Mouse (Mus musculus): Measurements from ENCODE around the gene Evi2b. TPM values are rescaled to one million over a fixed set of nuclear protein-coding genes. Genes with fewer than 3 reads are reported as not detected.
A peak's percentile ranks its signal among the peaks of the same experiment; 100 is the strongest.

The Evi2b gene
- total RNA-seq, 2 experiments from 2014 or later = 3.6 to 3.7 TPM

DNA sequence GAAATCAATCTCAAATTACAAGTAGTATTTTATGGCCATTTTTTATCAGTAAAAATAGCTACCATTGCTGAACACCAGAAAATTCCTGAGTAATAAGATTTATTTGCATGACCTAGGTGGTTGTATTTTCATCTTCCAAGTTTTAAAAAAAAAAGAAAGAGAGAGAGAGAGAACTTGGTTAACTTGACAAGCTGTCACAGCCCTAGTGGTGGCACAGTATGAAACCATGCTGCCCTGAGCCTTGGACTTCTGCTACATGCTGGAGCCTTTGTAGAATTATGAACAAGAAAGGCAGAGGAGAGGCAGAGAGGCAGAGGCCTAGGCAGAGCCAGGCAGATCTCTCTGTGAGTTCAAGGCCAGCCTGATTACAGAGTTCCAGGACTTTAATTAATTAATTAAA lies 1.6 kb downstream of the Evi2b start:
- no peak for DNase-seq

DNA sequence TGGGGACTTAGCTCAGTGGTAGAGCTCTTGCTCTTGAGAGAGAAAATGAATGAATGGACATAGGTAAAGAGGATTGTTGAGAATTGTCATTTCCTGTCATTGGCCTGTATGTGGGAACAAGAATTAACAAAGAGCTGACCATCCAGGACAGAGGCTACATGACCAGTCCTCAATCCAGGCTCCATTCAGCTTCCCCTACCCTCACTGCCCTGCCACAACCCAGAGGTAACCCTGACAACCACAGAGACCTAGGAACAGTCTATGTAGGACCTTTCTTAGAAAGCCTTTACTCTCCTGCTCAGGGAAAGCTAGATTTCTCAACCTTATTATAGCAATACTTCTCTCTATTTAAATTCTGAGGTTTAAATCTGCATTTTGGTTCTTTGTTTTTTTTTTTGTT lies 2.8 kb downstream of the Evi2b start:
- DNase-seq = no peak

DNA sequence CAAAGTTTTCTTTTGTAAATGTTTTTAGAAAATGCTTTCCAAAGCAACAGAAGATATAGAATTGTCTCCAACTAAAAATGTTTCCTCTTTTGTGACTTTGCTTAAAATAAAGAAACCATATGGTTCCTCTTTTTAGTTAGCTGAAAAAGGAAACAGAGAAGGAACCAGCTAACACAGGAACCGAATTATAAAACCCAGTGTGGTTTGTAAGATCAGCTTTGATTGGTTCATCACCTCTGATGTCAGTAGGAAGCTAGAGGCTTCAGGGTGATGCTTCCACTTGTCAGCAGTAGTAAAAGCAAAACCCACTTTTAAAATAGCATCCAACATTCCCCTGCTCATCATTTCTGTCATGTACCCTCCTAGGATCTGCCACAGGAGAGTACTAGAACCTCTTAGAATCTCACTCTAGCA lies 3.7 kb downstream of the Evi2b start:
- no peak for DNase-seq

DNA sequence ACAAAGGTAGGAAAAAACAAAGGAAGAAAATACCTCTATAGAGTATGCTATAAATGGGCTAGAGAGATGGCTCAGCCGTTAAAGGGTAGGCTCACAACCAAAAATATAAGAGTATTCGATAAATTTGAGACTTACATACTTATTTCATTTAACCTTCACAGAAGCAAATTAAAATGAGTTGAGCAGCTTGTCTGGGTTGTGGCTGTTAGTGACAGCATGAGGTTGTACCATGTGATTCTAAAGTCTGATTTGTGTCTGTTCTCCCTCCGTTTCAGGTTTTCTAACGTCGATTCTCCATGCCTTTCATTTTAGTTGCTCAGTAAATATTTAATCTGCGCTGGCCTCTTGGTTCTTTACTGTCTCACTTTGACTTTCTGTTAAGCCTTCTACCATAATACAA lies 4.3 kb downstream of the Evi2b start:
- no peak for DNase-seq

DNA sequence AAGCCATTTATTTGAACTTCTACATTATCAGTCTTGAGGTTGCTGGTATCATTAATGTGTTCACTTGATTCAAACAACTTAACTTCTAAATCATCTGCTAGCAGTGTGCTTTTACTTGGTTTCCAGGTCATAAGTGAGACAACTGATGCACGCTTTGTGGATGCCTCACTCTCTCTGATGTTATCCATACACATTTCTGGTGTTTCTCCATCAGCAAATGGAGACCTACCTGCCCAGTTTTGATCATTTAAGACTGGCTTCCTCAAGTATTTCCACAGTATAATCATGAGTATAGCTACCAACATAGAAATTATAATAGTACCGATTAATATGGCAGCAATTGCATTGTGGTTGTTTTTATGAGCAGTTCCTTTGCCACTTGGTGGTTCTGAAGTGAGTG lies 7.8 kb downstream of the Evi2b start:
- DNase-seq = no peak

DNA sequence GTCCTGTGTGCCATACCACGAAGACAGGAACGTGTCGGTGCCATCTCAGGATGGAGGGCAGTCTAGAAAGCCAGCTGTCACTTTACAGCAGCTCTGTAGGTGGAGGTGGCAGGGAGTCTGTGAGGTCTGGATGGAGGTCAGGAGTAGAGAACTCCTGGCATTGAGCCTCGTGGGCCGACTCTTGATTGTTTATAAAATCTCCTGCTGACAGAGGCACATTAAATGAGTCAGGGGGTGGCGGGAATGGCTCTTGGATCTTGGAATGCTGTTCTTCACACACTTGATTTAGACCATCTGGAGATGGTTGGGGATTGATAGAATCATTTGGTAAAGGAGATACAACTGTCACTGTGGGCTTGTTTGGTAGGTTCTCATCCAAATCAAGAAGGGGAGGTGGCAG lies 8.2 kb downstream of the Evi2b start:
- DNase-seq = no peak

DNA sequence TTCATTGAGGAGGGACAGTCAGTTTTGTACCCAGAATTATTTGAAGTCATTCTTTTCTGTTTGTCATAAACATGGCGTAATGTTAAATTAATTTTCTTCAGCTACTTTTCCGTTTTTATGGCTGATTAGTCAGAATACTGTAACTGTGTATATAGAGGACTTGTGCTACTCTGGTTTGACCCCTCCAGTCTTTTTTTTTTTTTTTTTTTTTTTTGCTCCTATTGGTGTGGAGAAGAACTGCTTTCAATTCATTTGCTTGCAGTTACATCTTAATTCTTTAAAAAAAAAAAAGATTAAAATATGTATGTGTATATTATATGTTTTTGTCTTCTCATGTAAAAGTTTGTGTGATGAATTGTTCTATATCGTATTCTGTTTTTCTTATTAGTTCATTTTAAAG lies 11.6 kb downstream of the Evi2b start:
- DNase-seq = no peak

DNA sequence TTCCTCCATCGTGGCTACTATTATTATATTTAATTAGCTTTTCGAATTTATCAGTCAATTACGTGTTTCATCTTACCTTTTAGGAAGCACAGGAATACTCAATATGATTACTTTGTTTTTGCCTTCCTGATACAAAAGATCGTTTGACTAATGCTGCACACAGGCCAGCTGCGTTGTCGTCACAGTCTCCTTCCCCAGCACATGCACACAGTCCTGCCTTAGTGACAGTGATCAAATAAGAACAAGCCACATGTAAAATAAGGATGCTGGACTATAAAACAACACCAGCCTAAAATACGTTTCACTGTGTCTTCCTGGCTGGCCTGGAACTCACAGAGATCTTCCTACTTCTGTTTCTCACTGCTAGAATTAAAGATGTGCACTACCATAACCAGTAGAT lies 19.1 kb downstream of the Evi2b start:
- no peak for DNase-seq

DNA sequence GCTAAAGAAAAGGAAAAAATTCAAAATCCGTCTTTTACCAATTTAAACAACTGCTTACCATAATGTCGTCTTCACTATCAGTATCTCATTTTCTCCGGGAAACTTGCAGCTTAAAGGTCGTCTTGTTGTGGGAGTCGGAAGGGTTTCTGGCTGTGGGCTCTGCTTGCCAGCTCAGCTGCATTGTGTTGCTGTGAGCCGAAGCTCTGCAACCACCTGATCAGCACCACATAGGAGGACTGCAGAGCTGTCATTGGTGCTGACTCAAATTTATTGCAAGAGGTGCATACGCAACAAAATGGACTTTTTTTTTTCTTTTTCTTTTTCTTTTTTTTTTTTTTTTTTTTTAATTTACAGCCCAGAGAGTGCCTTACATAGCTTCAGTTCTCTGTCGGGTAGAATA lies 19.7 kb downstream of the Evi2b start, which contains the start of gene Omg:
Omg (minus strand) TSS at position 240 of the 400 bp plus-strand sequence.
- peak; percentile 22 for DNase-seq

DNA sequence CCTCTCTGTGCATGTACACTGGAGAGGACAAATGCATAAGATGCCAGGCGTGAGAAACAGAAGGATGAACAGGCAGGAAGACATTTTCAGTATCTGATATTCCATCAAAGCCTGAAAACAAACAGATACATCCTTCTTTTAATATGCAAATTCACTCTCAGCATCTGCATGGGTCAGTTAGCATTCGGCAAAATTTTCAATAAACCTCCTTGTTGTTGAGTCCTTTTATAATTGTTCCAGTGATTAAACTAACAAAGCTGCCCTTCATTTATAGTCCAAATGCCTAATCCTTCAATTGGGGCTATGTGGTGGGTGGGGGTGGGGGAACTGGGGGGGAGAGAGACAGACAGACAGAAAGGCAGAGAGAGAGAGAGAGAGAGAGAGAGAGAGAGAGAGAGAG lies 20.6 kb downstream of the Evi2b start:
- no peak for DNase-seq

DNA sequence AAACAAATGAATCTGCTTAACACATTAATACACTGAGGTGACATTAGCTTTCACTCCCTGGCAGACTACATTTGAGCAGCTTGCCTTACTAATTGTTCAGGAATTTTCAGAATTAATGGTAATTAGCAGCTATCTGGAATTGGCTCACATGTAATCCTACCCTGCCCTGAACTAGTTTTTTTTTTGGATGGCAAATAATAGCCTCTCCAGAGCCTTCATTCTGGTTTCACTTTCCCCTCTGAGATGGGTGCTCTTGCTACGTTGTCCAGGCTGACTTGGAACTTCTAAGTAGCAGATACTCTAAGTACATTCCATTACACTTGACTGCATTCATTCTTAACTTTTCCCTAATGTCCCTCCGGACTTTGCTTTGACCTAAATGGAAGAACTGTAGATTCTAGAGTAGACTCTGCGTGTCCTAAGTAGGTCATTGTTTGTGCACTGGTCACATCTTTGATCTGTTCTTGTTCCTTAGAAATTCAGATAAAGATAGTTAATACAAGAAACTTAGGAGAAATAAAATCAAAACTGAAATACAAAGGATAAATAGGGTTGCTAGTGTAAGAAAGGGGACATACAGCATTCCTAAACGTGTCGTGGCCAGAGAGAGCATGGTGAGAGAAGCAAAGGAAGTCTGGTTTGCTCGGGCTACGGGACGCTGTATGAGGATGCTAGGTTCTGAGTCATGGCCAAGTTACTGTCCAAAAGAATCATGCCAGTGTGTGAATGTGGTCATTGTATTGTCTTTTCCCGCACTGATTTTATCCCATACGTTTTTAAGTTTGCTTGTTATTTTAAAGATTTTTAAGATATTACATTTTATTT lies 28.4 kb downstream of the Evi2b start:
- DNase-seq = no peak

DNA sequence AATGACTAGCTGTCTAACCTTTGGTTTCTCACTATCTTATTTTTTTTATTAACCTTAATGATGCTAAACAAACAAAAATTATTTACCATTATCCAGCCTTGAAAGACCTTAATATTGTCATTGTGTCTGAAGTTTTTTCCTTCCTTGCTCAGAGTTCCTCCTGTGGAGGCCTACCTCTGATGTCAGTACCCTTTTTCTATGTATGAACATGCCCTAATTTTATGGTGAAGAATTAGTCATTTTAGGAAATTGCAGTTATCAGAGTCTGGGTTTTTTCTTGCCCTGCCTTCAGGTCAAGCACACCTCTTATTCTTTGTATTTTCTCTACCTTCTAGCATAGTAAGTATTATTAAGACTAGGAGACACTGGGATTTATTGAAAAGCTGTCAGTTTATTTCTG lies 38.8 kb downstream of the Evi2b start:
- DNase-seq = no peak

DNA sequence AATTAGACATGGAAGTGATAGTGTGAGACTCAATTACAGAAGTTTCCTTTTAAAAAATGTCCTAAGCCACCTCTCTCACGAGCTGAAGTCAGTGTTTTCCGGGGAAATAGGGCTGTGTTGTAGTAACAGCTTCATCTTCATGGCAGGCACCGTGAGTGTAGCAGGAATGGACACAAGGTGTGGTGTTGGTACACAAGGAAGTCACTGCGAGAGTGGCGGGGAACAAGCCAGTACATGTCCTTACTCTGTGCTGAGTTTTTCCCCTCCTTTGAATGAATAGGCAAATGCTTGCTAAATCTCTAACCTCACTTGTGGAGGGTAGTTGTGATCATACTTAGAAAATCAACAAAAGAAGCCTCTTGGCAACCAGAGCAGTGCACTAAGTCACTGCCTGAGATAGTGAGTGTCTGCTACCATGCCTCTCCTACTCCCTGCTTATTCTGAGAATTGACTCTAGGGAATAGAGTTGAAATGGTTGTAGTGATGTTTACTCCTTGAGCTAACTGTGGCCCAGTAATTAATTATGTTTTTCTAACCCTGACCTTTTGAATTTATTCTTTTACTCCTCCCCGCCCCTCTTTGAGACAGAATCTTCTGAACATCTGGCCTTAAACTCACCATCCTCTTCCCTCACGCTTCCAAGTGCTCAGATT lies 39.6 kb downstream of the Evi2b start:
- no peak for DNase-seq

DNA sequence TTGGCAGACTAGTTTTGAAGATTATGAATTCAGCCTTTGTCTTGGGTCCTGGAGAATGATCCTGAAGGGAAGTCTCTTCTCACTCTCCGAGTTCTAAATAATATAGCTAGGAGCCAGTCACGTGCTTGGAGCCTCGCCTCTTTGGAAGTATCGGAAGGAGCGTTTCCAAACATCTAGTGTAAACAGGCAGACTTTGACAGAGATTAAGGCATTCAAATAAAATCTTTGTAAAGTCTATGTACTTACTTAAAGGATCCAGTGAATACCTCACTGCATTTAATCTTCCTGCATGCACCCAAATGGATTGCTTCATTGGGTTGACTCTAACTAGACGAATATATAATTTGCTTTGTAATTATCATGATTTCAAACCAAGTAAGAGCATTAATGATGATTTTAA lies 40.2 kb downstream of the Evi2b start:
- no peak for DNase-seq

DNA sequence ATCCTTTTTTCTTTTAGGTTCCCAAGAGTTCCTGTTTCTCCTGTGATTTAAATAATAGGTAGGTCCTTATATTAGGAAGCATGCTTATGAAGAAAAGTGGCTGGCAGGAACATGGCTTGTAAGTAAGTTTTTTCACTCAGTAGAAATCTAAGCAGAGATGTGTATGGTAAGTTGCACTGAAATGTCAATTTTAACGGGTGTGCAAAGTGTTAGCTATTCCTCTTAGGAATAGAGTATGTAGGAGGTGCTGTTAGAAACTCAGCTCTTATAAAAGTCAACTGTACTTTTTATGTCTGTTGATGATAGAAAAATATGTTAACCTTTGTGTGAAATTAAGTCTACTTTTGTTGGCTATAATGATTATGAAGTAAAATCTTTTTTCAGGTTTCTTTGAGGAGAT lies 55.5 kb downstream of the Evi2b start:
- no peak for DNase-seq

Other genes with a start within 250 kb of the Evi2b start
- not detected for gene Gm9964, start 226.9 kb downstream of the Evi2b start, total RNA-seq (2021)
- 10 to 100 TPM; 41.3 to 62.7 TPM for gene Nf1, start 184.1 kb downstream of the Evi2b start, total RNA-seq (2021)
- 1 to 10 TPM; 4.9 to 5.4 TPM for gene Omg, start 19.7 kb downstream of the Evi2b start, total RNA-seq (2021)
- under 1 TPM; 0.18 to 0.27 TPM for gene Evi2, start 6.8 kb upstream of the Evi2b start, total RNA-seq (2021)
- gene Evi2a, start 6.8 kb upstream of the Evi2b start, total RNA-seq (2021) = 1 to 10 TPM; 2.3 to 3.0 TPM
- 1 to 10 TPM; 5.1 to 5.9 TPM for gene Rab11fip4, start 67.5 kb upstream of the Evi2b start, total RNA-seq (2021)